Mouse (Mus musculus): ENCODE data around the gene Socs2. TPM values are rescaled to one million over a fixed set of nuclear protein-coding genes. Genes with fewer than 3 reads are reported as not detected.

Gene Socs2
- polyA plus RNA-seq, 1 experiment from 2014 or later: 1.1 TPM

Other genes with a start within 250 kb of the Socs2 start
- 8.7 to 11.3 TPM (median 9.2 TPM) in 3 replicates for gene Cradd, start 93.0 kb downstream of the Socs2 start, polyA plus RNA-seq (2018)
- 84.5 to 233 TPM (median 194 TPM) in 3 replicates for gene Mrpl42, start 84.8 kb upstream of the Socs2 start, polyA plus RNA-seq (2018)
- gene Ube2n, start 98.0 kb upstream of the Socs2 start, polyA plus RNA-seq (2018): 101 to 234 TPM (median 183 TPM) in 3 replicates
- gene Nudt4, start 147.0 kb upstream of the Socs2 start, polyA plus RNA-seq (2018): 29.6 to 34.9 TPM (median 34.1 TPM) in 3 replicates

Measured in macrophage (primary cell).